Mouse (Mus musculus): ENCODE data around the gene Abcc6.
A peak's percentile ranks its signal among the peaks of the same experiment; 100 is the strongest.
"Not testable (repeated sequence)": the region's sequence is repeated elsewhere in the genome, so short reads cannot be mapped to it uniquely, and the experiment has no call there.

Abcc6 gene

DNA sequence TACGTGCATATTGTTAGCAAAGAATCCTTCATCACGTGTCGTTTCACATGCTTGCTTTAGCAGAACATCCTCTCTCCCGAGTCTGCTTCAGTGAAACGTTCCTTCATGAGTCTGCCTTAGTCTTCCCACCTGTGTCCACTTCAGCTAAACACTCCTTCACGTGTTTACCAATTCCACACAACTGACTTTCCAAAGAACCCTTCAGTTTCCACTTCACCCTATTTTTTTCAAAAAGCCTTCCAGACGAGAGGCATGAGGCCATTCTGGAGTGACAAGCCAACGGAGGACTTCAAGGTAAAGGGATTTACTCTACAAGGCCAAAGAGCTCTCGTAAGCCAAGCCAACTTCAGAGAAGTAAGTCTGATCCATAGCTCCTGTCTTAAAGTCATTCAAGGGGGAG is 4.7 kb downstream of the Abcc6 start:
- DNase-seq, result no peak

DNA sequence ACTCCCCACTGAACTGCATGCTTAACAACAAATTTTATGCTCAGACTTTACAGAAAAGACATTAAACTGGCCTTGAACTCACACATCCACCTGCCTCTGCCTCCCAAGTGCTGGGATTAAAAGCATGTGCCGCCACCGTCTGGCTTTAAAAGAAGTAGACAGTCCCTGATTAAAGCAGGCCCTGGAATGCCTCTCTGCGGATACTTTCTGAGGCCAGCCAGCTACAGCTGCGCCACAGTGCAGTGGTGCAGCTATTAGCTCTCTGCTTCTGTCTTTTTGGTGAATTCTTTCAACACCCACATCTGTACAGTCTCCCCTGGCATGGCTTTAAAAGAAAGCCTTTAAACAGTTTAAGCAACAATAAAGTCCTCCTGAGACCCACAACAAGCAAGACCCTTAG is 8.2 kb downstream of the Abcc6 start:
- DNase-seq, result no peak

DNA sequence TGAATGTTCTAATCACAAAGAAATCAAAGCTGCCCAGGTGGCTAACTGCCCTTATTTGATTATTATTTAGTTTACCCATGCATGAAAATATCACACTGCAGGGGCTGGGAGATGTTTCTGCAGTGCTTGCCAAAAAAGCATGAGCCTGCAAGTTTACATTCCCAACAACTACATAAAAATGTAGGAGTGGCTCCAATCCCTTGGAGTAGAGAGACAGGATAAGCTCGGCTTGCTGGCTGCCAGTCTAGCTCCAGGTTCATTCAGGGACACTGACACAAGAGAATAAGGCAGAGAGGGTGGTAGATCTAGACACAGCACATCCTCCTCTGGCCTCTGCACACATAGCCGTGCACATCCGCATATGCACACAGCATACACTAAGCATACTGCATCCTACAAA is 10.5 kb downstream of the Abcc6 start:
- DNase-seq, result no peak

DNA sequence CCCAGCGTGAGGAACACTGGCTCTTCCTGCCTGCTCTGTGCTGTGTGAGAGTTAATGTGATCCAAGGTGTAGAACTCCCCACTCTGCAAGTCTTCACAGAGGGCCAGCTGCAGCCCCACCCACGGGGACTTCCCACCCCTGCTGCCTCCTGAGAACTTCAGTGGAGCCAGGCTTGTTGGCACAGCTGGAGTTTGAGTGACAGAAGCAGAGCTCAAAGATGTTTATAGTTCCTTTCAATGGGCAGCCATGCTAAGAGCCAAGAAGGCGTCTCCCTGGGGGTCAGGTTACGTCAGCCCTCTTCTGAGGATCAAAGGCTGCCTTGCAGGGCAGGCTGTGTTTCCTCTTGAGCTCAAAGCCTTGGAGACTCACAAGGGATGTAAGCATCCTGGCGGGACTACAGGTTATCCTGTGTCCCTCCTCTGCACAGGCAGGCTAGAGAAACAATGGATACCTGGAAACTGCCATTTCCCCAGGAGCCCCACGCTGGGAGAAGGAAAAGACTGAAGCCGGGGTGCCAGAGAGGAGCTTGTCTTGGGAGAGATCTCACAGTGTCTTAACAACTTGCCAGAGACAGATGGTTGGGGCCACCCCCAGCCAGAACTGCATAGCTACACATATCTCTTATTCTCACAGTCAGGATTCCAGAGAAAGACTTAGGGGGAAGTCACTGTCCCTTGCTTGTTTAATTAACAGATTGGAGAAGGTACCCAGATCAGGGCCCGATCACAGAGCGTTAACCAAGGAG is 16.7 kb downstream of the Abcc6 start:
- DNase-seq, result peak; percentile 42

DNA sequence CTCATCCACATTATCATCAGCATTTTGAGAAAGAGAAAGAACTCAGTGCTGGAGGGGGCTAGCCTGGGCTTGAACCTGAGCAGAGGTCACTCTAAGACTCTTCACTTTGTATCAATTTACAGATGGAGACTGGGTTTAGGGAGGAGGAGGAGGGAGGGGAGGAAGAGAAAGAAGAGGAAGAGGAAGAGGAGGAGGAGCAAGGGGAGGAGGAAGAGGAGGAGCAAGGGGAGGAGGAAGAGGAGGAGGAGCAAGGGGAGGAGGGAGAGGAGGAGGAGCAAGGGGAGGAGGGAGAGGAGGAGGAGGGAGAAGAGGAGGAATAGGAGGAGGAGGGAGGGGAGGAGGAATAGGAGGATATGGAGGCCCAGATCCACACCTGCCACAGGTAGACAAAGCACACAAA is 18.0 kb downstream of the Abcc6 start:
- no peak for DNase-seq

DNA sequence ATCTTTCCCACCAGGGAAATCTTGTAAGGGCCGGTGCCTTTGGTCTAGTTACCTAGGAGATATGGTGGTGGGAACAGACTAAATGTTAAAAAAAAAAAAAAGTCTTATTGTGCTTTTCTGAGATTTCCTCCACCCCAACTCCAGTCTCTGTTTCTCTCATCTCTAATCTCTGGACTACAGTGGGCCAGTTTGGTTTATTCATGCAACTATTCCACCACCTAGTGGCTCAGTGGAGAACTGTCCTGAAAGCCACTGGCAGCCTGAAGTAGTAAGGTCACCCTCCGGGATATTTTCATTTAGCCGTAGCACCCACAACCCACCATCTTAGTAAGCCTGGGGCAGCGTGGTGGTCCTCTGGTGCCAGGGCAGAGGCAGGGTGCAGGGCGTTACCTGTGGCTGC is 20.5 kb downstream of the Abcc6 start:
- peak; percentile 65 for DNase-seq

DNA sequence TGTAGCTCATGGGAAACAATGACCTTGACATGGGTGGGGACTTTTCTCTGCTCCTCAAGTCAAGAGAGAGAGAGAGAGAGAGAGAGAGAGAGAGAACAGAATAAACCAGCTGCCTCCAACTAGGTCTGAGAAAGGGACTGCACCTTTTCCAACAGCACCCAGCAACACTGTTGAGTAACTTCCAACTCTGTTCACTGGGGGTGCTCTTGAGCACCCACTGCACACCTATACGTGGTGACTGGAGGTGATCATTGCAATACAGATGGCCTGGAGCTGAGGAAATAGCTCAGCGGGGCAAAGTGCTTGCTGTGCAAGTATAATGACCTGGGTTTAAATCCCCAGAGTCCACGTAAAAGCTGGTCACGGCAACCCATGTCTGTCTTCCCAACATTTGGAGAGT is 27.4 kb downstream of the Abcc6 start:
- no peak for DNase-seq

DNA sequence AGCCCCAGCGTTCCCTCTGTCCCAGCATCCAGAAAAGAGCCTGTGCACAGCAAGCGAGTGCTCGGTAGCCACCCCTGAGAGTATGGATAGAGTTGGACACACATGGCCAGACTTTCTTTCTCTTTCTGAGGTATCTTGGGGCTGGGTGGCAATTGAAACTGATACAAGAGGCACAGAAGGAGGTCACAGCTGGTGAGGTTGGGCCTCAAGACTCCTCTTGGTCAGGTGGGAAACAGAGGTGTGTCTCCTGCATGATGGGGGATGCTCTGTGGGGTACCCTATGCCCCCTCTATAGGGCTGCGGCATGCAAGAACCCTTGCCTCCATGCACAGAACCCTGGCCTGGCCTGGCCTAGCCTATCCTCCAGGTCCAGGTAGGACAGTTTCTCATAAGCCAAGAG is 29.5 kb downstream of the Abcc6 start:
- no peak for DNase-seq

DNA sequence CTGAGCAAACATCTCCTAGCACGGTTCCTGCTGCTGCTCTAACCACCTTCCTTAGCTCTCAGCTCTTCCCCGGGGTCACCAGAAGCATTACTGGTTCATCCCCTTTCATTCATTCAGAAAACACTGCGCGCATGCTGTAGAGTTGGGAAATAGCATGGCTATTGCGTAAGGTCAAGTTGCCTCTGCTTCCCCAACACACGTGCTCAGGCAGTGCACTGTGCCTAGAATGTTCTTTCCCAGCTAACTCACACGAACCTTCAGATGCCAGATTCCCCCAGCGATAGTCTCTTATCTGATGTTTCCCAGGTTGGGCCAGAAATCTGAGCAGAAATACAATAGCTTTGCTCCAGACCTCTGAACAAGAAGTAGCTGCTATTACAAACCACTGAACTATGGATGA is 37.6 kb downstream of the Abcc6 start:
- DNase-seq, result no peak

DNA sequence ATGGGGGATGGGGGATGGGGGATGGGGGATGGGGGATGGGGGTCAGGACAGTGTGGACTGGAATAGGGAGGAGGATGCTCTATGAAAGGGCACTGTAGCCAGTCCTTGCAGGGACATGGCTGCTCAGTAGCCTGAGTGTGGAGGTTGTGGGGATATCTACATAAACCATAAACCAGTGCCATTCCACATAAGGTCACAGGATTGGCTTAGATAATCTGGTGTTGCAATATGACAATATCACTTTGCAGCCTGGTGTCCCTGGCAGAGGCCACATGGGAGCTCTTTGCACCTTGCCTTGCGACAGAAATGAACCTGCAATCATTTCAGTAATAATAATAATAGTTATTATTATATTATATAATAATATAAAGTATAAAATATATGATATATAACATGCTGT is 41.8 kb downstream of the Abcc6 start:
- no peak for DNase-seq

DNA sequence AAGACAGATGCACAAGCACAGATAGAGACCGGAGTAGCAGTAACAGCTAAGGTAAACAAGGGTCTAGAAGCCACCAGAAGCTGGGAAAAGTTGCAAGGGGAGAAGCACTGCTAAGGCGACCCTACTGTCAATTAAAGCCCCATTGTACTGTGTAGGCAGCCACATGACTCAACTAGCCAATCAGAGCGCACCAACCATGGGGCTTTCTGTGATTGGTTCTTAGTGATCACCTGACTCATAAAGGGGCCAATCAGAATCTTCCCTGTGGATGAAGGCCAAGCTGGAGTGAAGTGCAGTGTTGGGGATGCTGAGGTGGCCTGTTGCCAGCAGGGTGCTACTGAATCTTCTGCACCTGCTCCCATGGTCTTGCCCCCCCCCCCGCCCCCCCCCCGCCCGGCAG is 43.2 kb downstream of the Abcc6 start:
- no peak for DNase-seq

DNA sequence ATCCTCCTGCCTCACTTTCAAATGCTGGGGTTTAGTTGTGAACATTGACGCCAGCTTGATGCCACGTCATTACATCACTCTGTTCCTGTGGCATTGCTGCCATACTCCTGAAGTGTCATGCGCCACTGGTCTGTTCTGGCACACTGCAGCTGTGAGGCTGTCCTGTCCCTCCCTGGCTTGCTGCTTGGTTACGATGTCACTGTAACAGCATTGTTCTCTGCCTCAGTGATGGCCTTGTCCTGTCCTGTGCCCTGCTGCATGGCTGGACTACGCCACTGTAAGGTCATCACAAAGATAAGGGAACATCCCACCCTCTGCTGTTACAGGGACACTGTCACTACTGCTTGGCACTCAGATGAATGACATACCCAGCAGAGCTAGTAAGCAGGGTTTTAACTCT is 48.5 kb downstream of the Abcc6 start:
- no peak for DNase-seq

DNA sequence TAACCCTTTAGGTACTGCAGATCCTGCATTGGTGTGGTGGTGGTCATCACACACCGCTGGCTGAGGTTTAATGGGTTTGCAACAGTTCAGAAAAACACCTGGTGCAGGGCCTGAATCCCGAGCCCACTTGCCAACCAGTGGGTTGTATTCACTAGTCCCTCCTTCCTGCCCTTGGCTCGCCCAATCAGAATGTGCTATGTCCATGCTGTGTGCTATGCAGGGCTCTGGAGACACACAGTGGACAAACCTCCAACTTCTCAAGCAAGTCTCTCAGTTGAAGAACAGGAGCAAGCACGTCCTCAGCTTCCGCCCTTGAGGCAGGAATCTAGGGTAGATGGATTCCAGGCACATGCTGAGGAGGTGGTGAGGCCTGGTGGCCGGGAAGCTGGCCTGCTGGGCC is 55.6 kb downstream of the Abcc6 start:
- no peak for DNase-seq

DNA sequence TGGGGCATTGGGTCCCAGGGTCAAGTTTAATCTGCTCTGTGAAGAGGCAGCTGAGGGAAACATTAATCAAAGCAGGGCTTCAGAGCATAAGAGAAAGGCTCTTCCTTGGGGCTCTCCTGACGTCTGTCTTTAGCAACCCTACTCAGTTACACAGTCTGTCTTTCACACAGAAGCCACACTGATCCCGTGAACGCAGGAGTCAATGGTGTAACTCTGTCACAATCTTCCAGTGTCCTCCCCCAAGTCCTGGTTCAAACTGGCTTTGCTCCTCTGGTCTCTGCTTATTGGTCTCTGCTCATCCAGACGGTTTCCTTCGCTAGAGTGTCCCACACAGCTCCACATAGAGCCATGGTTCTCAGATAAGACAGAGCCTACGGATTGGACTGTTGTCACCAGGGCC is 56.0 kb downstream of the Abcc6 start:
- no peak for DNase-seq

DNA sequence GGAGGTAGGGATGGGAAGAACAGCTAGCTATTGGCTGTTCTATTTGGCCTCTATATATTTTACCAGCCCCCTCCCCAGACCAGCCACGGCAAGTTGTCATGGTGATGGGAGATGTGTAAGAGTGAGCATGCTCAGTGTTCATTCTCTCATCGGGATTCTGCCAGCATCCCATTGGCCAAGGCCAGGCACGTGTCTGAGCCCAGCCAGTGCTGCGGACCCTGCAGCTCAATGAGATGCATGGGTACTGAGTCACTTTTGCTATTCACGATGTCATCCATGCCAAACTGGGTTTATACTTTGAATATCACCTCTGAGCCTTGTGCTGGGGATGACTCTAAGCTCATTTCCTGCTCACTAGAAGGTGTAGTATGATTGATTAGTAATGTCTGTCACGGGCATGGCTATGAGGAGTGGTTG is 56.8 kb downstream of the Abcc6 start:
- no peak for DNase-seq

DNA sequence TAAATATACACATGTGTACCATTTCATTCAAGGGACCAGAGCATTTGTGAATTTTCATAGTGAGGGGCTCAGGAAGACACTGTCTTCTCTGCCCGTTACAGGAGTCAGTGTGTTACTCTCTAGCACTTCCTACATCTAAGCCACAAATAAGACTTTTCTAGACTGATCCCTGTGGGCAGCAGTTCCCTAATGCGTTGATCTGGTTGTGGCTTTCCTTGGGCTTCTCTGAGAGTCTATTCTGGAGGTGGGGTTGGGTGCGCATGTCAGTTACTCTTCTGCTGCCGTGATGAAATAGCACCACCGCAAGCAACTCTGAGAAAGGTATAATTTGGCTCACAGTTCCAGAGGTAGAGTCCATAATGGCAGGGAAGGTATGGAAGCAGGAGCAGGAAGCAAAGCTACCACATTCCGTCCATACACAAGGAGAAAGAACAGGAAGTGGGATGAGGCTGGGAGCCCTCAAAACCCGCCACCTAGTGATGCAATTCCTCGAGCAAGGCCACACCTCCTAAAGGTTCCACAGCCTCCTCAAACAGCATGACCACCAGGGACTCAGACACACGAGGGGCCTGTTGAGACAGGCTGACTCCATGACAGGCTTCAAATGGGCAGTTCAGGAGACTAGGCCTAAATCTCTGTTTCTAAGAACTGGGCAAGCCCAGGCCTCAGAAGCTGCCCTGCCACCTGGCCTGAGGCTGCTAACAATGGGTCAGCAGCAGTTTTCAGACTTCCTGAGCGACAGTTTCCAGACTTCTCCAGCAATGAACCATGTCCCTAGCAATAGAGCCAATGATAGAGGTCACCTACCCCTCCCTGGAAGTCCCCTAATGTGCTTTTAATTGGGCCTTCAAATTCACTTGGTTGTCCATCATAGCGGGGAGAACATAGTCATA is 58.0 kb downstream of the Abcc6 start:
- DNase-seq, result no peak

DNA sequence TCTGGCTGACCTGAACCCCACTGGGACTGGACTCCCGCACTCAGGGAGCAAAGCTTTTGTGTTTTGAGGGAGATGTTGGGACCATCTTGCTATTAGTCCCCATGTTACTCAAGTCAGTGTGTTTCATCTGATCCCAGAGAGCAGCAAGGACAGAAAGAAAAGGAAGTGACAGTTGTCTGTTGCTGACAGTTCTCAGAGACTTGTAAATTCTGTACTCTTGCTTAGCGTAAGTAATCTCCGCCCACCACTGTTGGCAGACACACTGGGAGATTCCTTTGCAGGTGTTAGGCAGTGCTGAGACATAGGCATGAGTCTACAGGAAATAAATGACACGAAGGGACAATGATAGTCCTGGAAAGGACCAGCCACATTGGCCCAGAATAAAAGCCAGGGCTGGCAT is 73.5 kb downstream of the Abcc6 start:
- no peak for DNase-seq

DNA sequence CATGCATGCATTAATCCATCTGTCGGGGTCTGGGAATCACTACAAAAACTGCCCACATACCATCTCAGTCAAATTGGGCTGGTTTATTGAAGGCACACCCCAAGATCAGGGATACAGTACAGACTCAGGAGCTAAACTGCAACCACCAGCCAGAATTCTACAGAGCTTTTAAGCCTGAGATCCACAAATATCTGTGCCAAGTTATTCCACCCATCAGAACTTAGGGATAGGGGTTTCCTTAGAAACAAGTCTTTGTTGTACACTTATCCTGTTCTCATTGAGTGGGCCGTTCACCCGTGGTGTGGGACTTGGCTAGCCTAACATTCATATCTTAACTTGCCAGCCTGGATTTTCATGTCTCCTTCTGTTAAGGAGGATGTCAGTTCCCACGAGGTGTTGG is 81.0 kb downstream of the Abcc6 start:
- DNase-seq, result no peak

DNA sequence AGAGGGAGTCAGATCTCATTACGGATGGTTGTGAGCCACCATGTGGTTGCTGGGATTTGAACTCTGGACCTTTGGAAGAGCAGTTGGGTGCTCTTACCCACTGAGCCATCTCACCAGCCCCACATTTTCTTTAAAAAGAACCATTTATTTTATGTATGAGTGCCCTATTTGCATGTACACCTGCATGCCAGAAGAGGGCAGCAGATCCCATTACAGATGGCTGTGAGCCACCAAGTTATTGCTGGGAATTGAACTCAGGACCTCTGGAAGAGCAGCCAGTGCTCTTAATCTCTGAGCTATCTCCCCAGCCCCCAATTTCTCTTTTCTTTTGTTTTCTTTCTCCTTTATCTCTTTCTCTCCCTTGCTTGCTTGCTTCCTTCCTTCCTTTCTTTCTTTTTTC is 86.8 kb downstream of the Abcc6 start:
- peak; percentile 19 for DNase-seq

DNA sequence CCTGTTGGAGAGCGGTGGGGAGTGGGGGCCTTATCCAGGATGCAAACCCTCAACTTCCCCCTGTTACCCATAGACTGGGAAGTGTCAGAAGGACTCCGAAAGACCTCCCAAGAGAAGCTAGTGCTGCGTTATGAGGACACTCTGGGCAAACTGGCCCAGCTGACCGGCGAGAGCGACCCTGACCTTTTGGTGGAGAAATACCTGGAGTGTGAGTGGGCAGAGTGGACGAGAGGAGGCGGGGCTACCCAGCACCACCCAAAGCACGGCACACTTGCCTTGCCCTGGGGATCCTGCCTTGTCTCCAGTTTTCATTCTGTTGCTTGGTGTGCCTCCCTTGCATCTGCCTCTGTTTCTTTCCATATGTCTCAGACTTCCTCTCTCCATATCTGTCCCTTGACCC is 88.1 kb downstream of the Abcc6 start:
- DNase-seq, result no peak

DNA sequence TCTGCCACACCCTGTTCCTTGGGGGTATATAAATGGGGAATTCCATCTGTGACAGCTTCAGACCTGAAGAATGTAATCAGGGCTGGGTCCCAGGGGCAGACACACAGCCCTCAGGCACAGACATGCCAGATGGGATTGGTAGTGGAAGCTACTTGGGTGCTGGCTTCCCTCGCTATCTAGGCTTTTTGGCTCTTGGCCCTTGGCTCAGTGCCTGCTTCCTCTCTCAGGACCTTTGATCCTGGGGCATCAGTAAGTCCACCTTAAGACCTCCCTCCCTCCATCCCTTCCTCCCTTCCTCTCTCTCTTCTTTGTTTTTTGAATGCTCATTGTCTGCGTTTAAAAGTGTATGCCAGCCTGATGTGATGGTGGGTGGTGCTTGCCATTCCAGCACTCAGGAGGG is 90.3 kb downstream of the Abcc6 start:
- no peak for DNase-seq

DNA sequence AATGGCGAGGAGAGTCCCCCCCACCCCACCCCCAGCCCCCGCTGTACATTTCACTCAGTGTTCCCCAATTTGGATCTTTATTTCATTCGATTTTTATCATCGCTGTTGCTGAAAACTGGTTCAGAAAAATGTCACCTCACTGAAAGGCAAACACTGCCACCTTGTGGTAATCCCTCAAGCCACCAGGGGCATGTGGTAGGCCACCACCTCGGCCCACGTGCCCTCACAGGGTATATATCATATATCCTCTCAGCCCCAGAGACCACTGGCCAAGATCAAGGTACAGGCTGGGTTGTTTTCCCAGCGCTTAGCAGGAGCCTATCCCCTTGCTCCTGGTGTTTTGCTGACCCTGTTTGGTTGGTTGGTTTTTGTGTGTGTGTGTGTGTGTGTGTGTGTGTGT is 95.0 kb downstream of the Abcc6 start:
- DNase-seq, result peak; percentile 78

DNA sequence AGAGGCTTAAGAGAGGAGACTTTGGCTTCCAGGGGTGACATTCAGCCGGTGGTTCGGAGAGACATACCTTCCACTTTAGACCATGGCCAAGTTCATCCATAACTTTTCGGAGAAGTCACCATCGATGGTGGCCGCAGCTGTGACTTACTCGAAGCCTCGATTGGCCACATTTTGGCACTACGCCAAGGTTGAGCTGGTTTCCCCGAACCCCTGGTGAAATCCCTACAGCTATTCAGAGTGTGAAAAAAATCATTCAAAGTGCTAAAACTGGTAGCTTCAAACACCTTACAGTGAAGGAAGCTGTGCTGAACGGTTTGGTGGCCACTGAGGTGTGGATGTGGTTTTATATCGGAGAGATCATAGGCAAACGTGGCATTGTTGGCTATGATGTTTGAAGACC is 96.3 kb downstream of the Abcc6 start:
- DNase-seq, result not testable (repeated sequence)

DNA sequence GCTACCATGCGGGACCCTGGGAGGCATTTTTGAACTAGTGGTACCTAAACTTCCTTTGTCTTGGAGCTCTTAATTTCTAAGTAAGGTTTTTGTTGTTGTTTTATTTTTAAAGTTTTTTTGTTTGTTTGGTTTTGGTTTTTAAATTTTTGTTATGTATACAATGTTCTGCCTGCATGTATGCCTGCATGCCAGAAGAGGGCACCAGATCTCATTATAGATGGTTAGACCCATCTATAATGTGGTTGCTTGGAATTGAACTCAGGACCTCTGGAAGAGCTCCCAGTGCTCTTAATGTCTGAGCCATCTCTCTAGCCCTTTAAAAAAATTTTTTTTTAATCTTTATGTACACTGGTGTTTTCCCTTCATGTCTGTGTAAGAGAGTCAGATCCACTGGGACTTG is 100.4 kb downstream of the Abcc6 start:
- no peak for DNase-seq

Measured in lung, postnatal 14 days (tissue).